Mouse (Mus musculus) retina, adult 2 months (tissue): ENCODE data around the gene Mucl3.

Experiments
- DNase-seq: peaks from one replicate; pipeline ENCODE4 v3.0.0-alpha.2; 2012; ENCODE audit warnings: low read depth, low spot score

Gene Mucl3

DNA sequence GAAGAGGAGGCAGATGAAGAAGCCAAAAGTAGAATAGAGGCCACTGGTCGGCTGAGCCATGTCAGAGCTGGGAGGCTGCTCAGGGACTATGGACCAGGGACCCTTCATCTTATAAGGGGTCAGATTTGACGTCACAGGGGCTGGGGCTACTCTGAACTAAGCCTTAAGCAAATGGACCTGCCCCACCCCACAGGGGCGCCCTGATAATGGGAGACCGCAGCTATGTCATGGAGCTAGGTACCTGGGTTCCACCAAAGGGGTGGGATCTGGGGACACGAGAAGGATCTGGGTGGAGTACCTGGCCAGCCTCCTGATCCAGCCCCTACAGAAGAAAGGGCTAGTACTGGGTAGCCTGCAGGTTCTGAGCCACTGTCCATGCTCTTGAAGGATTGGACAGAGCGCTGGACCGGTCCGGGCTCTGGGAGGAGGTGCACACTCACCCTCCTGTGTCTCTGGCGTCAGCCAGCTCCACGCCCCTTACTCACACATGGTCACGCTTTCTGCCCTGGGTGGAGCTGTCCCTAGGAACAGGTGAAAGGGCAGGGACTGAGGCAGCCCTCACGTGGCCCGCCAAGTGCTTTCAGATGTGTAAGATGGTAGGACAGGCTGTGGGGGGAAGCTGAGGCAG is at the start of gene Mucl3:
Gene Mucl3, minus strand, starts transcription at position 87 of the 628 bp plus-strand sequence.
- DNase-seq, result no peak

DNA sequence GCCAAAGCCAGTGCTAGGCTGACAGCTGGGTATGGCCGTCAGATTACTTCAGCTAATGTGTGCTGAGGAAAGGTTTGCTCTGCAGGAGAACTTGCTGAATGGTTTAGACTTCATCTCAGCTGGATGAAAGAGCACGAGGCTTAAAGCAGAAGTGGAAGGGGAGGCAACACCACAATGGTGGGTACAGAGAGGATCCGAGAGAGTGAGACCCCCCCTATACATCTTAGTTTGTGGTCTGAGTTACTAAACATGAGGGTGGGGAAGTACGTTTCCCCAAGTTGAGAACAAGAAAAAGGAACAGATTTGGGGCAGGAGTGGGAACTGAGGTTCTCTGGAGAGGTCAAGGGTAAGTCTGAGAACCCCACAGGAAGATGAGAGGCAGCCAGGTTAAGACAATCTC is 48.9 kb upstream of the Mucl3 start:
- no peak for DNase-seq

- no peak for DNase-seq
Measured at GRCm38 (mm10) chr17:35691811-35692210, 48.3 kb upstream of the Mucl3 start.

GRCm38 (mm10) chr17:35689936-35690645 is 46.6 kb upstream of the Mucl3 start:
- DNase-seq, result no peak

DNA sequence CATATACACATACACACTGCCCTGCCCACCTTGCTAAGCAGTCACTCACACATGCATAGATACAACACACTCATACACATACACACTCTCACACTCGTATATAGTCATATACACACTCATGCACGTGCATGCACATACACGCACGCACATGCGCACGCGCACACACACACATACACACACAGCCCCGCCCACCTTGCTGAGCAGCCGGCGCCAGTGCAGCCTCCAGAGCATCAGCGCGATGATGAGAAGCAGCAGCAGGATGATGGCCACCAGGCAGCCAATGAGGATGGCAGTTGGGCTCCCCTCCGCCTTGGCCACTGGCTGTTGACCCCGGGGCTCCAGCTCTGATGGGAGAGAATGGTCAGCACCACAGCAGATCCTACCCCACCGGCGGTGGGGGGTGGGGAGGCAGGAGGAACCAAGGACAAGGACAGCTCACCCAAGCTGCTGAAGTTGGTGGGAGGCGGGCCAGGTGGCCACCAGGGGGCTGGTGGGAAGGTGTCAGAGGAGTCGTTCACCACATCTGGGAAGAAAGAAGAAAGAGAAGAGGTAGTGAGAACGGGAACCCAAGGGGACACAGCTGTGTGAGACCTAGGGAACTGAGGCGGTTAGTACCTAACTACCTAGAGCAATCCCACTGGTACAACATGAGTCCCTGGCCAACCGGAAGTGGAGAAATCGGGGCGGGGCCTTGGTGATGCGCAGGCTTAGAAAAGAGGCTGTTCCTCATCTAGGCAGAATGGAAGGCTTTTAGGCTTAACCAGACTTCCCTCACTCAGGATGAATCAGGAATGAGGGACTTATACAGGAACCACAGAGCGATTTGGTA is 45.1 kb upstream of the Mucl3 start:
- DNase-seq, result no peak

DNA sequence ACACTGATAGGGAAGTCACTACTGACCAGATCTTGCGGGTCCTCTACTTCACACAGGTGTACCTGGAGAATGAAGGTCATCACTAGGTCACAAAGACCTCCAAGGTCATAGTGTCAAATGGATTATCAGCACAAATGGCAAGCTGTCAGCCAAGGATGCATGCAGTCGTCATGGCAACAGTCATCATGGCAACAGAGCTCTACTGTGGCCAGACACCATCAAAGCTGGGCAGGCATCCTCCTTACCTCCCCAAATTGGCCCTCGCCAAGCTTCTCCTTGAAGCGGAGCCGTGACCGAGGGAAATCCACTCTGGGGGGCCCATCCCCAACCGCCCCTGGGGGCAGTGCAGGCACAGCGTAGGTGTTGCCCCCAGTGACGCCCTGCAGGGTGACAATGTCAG is 41.6 kb upstream of the Mucl3 start:
- no peak for DNase-seq

DNA sequence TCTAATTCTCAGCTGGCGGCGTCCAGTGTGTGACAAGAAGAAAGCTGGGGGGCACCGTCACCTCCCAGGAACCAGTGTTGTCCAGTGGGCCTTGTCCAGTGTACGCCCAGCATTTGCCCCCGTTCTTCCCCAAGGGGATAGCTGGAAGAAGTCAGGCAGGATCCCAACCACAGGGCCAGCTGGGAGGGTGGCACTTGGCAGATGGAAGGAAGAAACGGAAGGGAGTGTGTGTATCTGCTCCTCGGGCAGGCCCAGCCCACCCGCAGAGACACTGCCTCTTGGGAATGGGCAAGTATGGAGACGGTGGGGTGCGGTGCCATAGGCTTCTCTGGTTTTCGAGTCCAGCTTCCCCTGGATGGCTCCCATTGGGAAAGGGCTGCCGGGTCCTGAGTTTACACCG is 38.5 kb upstream of the Mucl3 start:
- DNase-seq, result no peak

GRCm38 (mm10) chr17:35680591-35680990 is 37.1 kb upstream of the Mucl3 start:
- no peak for DNase-seq

- DNase-seq, result peak; percentile 95
Measured at GRCm38 (mm10) chr17:35673416-35674035, 30.0 kb upstream of the Mucl3 start, which contains the start of gene Gtf2h4. Gene Gtf2h4 (minus strand): TSS chr17:35673739.

- DNase-seq, result no peak
Measured at GRCm38 (mm10) chr17:35672527-35672926, 29.0 kb upstream of the Mucl3 start.

DNA sequence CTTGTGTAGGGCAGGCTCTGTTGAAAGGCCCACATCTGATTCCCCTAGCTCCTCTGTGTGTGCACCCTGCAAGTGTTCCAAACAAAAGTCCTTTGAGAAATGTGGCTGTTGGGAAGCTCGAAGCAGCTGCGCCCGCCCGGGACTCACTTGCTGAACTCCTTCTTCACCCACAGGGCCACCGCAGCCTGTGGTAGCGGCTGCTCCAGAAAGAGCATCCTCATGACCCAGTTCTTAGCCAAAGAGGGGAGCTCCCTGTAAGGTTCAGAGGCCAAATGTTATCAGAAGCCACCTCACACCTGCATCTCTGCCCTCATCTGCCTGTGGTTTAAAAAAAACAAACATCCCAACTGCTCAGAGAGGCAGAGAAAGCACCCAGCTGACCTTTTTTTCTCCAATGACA is 28.4 kb upstream of the Mucl3 start:
- no peak for DNase-seq

DNA sequence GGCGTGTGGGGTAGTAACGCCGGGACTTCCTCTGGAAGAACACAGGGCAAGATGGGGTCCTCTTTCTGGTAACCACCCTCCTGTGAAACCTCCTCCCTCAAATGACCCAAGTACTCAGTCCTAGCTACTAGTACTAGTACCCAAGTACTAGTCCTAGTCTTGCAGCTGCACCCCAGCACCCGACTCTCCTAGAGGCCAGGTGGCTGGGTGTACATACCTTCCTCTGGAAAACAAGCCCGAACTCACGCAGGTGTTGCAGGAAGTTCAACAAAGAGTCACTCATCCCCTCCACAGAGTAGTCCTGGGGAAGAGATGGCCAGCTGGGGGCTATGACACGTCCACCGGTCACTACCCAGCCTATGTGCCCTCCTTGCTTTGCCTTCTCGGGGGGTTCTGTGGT is 26.2 kb upstream of the Mucl3 start:
- no peak for DNase-seq

- DNase-seq, result peak; percentile 86
Measured at GRCm38 (mm10) chr17:35667334-35668065, 24.0 kb upstream of the Mucl3 start, which contains the start of gene Vars2. Gene Vars2 (minus strand): TSS chr17:35667592.

DNA sequence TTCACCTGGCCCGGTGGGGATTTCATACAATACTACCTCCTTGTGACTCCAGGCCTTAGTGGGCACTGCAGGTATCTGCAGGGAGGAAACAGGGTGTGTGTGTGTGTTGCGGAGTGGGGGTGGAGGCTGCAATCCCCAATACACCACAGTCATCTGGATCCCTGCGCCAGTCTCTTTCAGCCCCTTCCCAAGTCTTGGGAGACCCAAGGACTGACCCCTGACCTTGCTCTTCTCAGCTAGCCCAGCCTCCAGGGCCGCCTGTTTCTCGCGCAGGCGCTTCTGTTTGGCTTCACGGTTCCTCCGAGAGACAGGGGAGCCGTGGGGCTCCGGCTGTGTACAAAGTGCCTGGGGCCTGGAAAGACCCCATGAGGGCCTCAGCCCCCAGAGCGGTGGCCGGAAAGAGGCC is 23.4 kb upstream of the Mucl3 start:
- no peak for DNase-seq

DNA sequence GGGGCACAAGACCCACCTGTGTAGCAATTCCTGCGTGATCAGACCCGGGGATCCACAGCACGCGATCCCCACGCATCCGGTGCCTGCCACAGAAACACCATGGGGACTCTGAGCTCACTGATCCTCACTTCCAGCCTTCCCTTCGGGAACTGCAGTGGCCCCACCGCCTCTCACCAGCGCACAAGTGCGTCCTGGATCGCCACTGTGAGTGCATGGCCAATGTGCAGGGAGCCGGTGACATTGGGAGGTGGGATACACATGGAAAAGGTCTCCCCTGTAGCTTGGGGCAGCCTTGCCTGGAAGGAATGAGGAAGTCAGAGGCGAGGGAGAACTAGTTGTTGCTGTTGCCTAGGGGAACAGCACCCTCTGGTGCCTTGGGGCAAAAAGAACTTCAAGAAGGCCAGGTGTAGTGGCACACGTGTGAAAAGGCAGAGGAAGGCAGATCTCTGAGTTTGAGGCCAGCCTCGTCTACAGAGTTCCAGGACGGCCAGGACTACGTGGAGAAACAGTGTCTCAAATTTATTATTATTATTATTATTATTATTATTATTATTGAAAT is 22.5 kb upstream of the Mucl3 start:
- DNase-seq, result no peak

GRCm38 (mm10) chr17:35653086-35653485 is 9.6 kb upstream of the Mucl3 start:
- DNase-seq, result no peak

GRCm38 (mm10) chr17:35649429-35649828 is 5.9 kb upstream of the Mucl3 start:
- DNase-seq, result no peak

GRCm38 (mm10) chr17:35639352-35639751 is 4.1 kb downstream of the Mucl3 start:
- DNase-seq, result no peak

DNA sequence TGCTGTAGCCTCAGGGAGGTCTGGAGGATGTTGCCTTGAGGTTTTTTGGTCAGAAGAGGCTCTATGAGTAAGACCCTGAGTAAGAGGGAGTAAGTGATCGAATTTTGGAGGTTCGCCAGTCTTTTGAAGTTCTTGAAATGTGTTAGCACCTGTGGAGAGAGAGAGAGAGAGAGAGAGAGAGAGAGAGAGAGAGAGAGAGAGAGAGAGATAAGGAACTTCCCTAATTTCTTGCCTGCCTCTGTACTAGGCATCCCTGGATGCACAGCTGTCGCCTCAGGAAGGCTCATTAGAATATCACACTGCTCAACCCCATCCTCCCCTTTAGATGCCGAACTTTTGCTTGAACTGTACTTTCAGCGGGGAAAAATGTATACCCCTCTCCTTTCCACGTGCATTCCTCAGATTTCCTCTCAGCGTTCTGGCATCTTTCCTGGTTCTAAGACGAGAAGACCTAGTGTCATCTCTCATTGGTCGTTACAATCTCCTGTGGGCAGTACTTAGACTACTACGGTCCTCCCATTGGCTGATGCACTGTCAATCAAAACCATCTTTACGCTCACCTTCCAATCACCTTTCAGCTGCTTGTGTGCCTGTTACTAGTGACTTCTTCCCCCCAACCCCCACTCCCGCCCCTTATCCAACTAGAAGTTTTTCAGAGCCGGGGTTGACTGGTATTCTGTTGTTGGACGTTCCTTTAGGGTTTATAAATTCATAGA is 4.9 kb downstream of the Mucl3 start:
- DNase-seq, result no peak

DNA sequence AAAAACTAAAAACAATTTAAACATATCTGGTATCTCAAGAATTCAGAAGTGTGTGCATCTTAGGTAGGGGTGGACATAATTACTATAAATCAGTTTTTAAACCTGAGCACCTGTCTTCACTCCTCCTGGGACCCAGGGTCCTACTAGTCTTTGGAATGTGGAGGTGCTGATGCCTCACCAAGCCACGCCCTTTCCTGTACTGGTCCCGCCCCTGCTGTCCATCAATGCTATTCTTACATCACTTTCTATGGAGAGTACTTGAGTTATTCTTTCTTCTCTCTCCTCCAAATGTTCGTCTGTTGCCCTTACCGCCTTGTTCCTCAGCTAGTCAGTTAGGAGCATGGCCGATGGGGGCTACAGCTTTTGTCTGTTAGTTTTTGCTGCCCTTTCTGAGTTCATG is 7.1 kb downstream of the Mucl3 start:
- DNase-seq, result no peak
